ENCODE assay signal across 22 mouse cellular contexts in the genomic region with DNA sequence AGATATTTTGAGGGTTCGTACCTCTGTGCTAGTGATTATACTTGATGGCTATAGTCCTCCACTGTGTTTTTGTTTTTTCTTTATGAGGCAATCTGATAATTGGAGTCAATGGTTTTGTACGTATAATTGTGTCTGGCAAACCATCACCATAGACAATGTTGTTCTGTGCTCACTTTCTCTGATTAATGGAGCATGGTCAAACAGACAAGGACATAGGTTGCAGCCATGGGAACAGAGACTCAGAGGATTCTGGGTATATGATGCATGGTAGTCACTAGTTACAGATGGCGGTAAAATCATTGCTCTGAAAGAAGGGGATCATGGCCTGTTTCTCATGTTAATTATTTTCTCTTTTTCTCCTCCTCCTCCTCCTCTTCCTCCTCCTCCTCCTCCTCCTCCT.
DNase-seq lines count a peak whose midpoint lies in the region; ATAC-seq lines count a peak whose summit lies in the region.
"Had no signal": no experiment of that assay in that cellular context is flagged by ENCODE, and none has a peak within 500 bp of the region (broad histone marks: within the 10 kb centered on the region; RNA-seq: fewer than 3 reads in every experiment).

No protein-coding gene starts in this region.

- 60% methylated on average over 3 of the region's 3 CpGs for WGBS in forebrain, embryonic 12.5 days
- WGBS in forebrain, embryonic 15.5 days: 43% methylated on average over 3 of the region's 3 CpGs
- WGBS in neural tube, embryonic 14.5 days: 42% methylated on average over 3 of the region's 3 CpGs

- peaks cover 9% of the 10 kb centered on the region for H3K4me1 ChIP-seq in forebrain, embryonic 12.5 days
- H3K4me1 ChIP-seq in forebrain, embryonic 15.5 days: peaks cover 13% of the 10 kb centered on the region; the same call in 1 of the 2 replicates
- H3K4me1 ChIP-seq in neural tube, embryonic 14.5 days (ENCODE audit: control insufficient read depth, insufficient read depth, low read length): peaks cover 4% of the 10 kb centered on the region; the same call in 1 of the 2 replicates
- H3K4me1 ChIP-seq: embryonic facial prominence, embryonic 12.5 days had no signal

- H3K4me3 ChIP-seq in forebrain, embryonic 12.5 days (replicated peaks): no peak overlapping the region
- no peak overlapping the region for H3K4me3 ChIP-seq in forebrain, embryonic 15.5 days
- H3K4me3 ChIP-seq in neural tube, embryonic 14.5 days (ENCODE audit: low read depth, low read length): no peak overlapping the region
- H3K4me3 ChIP-seq: embryonic facial prominence, embryonic 10.5 days; embryonic facial prominence, embryonic 12.5 days had no signal

- H3K9ac ChIP-seq in forebrain, embryonic 12.5 days: no peak overlapping the region
- no peak overlapping the region for H3K9ac ChIP-seq in forebrain, embryonic 15.5 days (replicated peaks)
- no peak overlapping the region for H3K9ac ChIP-seq in neural tube, embryonic 14.5 days (replicated peaks; ENCODE audit: low read depth, low read length)
- H3K9ac ChIP-seq: embryonic facial prominence, embryonic 12.5 days; forebrain, postnatal 0 days had no signal

- DNase-seq in neural tube, embryonic 10.5 days (ENCODE audit: extremely low spot score, low spot score): no peak
- DNase-seq in retina, postnatal 1 day: peak; percentile 77
- no peak for DNase-seq in cerebellum, postnatal 14 days
- DNase-seq: adrenal gland, adult 8-10 months; adrenal gland, postnatal 14 days; adrenal gland, postnatal 36 days; B cell, adult 2 months; cerebellum, adult 11 months; cerebellum, adult 18-20 months; cerebellum, adult 8-10 months; cerebellum, adult 9-11 months; cerebellum, postnatal 25 days; forebrain, postnatal 0 days had no signal

- no peaks in the 10 kb centered on the region for H3K36me3 ChIP-seq in forebrain, embryonic 12.5 days (replicated peaks)
- no peaks in the 10 kb centered on the region for H3K36me3 ChIP-seq in forebrain, embryonic 15.5 days
- H3K36me3 ChIP-seq in neural tube, embryonic 14.5 days (ENCODE audit: control insufficient read depth, insufficient read depth, low read length): no peaks in the 10 kb centered on the region
- H3K36me3 ChIP-seq: embryonic facial prominence, embryonic 10.5 days; embryonic facial prominence, embryonic 12.5 days had no signal

- 0 out of 2 replicates have a peak overlapping the region, but pooled peaks have one; percentile 19 for H3K27ac ChIP-seq in forebrain, embryonic 12.5 days
- no peak overlapping the region for H3K27ac ChIP-seq in forebrain, embryonic 15.5 days (replicated peaks)
- H3K27ac ChIP-seq in neural tube, embryonic 14.5 days (ENCODE audit: low read depth, low read length): no peak overlapping the region
- H3K27ac ChIP-seq: embryonic facial prominence, embryonic 10.5 days; embryonic facial prominence, embryonic 12.5 days had no signal

- ATAC-seq in forebrain, embryonic 12.5 days (ENCODE audit: low FRiP score): no peak
- ATAC-seq in forebrain, embryonic 15.5 days (replicated peaks): no peak
- ATAC-seq in neural tube, embryonic 14.5 days (ENCODE audit: low read depth): peak; percentile 52; the same call in 1 of the 2 replicates
- ATAC-seq: forebrain, embryonic 14.5 days; forebrain, postnatal 0 days; Patski had no signal

- no peaks in the 10 kb centered on the region for H3K27me3 ChIP-seq in forebrain, embryonic 12.5 days
- no peaks in the 10 kb centered on the region for H3K27me3 ChIP-seq in forebrain, embryonic 15.5 days
- no peaks in the 10 kb centered on the region for H3K27me3 ChIP-seq in neural tube, embryonic 14.5 days (ENCODE audit: control insufficient read depth, insufficient read depth, low read length)
- H3K27me3 ChIP-seq: CH12.LX; embryonic facial prominence, embryonic 12.5 days; Patski had no signal

- H3K9me3 ChIP-seq in forebrain, embryonic 12.5 days: no peaks in the 10 kb centered on the region
- H3K9me3 ChIP-seq in forebrain, embryonic 15.5 days: no peaks in the 10 kb centered on the region
- no peaks in the 10 kb centered on the region for H3K9me3 ChIP-seq in neural tube, embryonic 14.5 days (ENCODE audit: control insufficient read depth, low read length)
- H3K9me3 ChIP-seq: embryonic facial prominence, embryonic 10.5 days; embryonic facial prominence, embryonic 12.5 days; G1E had no signal

- no peak overlapping the region for H3K4me2 ChIP-seq in forebrain, embryonic 12.5 days
- H3K4me2 ChIP-seq in forebrain, embryonic 15.5 days (replicated peaks): no peak overlapping the region
- H3K4me2 ChIP-seq in neural tube, embryonic 14.5 days (ENCODE audit: low read depth, low read length): no peak overlapping the region
- H3K4me2 ChIP-seq: embryonic facial prominence, embryonic 12.5 days had no signal
